Mouse (Mus musculus) skeletal muscle tissue, adult 2 months (tissue): ENCODE data around the gene Myrfl.
A peak's percentile ranks its signal among the peaks of the same experiment; 100 is the strongest.

Experiments
- DNase-seq: peaks from one replicate; pipeline ENCODE4 v3.0.0-alpha.2; 2012; ENCODE audit warnings: low read depth, low spot score

The Myrfl gene

DNA sequence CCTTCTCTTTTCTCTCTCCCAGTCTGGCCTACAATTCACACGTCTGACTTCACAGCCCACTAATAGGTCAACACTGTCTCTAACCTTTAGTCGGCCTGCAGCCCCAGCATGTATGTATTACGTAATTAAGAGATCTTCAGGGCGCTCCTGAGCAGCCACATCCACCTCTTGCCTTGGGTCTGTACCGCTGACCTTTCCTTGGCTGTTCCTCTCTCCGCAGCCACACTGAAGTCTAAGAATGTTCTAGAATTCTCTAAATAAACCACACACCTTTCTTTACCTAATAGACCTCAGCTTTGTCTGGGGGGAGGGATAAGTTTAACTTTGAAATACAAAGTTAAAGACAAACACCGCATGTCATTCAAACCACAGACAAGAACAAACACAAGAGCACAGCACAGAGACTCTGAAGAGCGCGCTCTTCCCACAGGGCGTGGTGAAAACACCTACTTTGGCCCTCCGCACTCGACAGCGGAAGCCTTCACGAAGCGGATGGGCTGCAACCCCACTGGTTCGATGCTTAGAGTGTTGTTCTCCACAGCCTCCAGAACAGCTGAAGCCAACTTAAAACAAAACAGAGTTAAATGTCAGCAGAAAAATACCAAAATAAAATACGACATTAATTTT, 17.0 kb upstream of the Myrfl start:
- DNase-seq, result no peak

DNA sequence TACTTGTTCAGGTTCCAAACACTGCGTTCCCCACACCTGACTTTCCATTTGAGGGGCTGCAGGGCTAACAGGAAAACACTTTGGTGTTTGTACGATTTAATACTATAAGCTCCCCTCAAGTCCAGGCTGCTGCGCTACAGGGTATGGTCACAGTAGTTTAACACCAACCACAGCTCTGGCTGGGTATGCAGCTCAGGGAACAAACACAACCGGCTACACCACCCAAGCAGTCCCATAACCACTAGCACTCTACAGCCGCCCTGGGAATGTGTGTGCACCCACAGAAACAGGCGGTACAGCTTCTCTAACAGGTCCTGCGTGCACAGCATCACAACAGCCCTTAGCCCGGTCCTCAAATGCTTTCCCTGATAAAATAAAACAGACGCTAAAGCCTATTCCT, 16.1 kb upstream of the Myrfl start:
- no peak for DNase-seq

DNA sequence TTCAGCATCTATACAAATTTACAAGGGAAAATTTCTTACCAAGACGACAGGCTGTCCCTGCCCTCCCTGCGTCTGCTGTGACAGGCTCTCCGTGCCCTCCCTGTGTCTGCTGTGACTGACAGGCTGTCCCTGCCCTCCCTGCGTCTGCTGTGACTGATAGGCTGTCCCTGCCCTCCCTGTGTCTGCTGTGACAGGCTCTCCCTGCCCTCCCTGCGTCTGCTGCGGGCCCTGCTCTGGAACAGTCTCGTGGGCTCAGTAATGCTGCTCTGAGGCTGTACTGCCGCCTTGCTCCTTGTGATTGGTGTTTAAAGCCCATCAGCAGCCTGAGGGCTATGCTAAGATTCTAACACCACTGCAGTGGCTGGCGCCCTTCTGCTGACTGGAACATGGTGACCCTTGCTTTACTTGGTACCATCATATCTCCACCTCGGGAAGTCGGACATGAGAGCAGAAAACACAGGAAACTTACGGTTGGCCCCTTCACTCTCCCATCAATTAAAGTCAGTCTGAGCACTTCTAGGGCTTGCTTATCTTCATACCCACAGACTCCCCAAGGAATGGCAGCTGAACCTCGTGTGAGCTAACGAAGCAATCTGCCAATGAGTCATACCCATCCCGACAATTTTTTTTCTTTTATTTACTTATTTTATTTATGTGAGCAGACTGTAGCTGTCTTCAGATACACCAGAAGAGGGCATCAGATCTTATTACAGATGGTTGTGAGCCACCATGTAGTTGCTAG, 12.4 kb upstream of the Myrfl start:
- no peak for DNase-seq

DNA sequence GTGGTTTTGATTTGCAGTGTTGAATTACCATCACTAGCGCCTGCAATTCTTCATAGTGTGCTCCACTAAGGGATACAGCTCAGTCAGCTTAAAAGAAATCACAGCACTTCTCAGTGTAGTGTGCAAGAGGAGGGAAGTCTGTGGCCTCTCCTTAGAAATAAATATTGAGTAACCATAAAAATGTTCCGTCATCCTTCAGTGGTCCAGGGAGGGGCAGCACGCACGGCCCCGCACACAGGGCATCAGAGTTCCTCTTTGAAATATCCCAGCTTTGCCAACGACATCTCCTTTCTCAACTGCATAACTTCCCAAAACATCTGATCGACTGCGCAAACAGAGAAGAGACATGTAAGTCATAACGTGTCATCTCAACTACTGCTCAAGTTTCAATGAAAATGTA, 10.1 kb upstream of the Myrfl start:
- no peak for DNase-seq

DNA sequence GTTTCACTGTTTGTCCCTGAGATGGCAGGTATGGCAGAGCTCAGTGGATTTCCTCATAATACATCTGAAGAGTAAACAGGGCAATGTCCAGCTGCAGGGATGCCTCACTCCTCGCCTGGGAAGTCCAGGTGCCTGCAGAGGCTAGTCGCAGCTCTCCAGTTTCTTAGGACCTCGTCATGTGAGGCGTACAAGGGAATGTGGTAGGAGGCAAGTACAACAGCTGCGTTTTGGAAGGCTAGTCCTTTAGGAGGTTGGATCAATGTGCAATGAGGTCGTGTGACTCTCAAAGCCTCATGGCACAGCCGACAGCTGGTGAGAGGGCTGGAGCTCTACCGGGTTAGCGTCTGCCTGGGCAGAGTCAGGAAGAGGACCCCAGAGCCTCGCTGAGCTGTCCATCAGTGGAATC, 7.8 kb upstream of the Myrfl start:
- DNase-seq, result no peak

DNA sequence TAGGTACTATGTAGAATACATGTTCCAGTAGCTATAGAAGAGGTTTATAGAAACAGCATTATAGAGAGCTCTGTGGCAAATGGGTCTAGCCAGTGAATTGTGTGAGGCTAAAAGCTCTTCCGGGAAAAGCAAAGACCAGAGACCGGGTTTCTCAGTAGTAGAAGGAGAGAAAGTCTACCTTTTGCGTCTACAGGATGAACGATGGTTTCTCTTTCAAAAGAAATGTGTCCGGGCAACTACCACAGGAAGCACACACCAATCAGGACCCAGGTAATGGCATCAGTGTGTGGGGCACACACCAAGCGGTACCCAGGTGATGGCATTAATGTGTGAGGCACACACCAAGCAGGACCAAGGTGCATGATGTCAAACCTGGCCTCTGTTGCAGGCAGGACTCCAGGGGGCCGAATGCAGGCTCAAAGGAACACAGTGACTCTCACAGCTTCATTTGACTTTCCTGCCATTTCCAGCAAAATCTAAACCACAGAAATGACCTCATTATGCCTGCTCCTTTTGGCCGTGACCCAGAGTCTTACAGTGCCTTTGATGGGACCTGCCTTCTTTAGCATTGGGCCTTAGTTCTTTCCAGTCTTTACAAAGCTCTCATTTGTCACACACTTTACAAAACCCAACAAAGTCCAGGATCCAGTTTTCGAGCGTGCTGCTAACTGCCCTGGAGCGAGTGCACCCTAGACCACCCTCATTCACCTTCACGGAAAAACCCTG, 1.4 kb downstream of the Myrfl start:
- DNase-seq, result no peak

DNA sequence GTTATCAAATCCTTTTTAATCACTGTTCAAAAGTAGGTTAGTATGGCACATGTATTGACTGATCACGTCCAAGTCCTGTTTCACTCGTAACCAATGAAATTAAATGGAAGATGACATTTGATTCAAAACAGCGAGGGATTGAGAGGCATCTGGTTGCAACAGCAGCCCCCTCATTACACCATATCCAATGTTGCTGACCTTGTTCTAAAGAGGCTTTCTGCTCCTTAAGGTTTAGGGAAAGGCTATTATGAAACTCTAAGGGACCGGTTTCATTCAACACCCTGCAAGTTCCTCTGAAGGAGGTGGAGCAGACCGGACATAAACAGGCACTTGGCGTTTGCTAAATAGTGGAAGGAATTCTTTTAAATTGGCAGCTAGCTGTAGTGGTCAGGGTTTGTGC, 2.2 kb downstream of the Myrfl start:
- DNase-seq, result no peak

DNA sequence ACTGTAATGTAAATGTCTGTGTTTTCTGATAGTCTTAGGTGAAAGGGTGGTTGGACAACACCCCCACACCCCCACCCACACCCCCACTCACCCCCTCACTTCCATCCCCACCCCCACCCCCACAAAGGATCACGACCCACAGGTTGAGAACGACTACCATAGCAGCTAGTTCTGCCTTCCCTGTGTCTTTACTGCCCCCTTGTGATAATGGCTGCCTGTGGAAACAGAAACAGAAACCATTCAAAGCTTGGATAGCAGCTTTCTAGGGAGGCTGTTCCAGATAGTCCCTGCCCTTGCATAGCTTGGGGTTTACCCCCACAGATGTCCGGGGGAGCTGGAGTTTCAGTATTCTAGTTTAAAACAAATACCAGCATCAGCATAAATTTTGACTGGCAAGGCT, 3.0 kb downstream of the Myrfl start:
- DNase-seq, result no peak

DNA sequence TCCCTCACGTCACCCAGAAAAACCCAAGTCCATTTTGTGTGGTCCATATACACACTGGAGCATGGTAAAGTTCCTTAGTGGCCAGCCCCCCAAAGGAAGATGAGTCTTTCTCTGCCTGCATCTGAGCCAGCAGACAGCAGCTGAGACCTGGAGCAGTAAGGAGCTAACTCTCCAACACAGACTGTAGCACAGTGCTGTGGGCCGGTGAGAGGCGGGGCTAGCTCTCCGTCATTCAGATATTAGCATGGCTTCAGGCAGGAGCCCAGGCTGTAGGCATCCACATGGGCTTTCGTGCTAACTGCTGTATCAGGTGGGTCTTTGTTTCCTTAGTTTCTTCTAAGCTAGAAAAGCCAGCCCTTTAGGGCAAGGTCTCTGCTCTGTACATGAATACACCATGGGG, 6.1 kb downstream of the Myrfl start:
- no peak for DNase-seq

DNA sequence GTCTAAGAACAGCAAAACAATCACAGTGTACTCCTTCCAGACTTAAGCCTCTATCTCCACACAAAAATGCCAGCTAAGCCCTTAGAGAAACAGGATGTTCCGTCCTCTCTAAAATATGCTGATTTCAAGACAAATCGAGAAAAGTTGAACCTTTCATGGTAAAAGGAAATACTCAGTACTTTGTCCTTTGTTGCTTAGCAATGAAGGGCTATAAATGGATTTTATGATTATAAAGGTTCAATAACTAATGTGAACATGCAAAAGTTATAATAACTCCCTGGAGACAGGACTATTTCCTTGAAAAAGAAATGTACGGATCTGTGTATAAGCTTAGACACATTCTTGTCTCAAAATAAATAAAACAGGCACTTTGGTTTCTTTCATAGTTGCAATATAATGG, 12.2 kb downstream of the Myrfl start:
- DNase-seq, result no peak

DNA sequence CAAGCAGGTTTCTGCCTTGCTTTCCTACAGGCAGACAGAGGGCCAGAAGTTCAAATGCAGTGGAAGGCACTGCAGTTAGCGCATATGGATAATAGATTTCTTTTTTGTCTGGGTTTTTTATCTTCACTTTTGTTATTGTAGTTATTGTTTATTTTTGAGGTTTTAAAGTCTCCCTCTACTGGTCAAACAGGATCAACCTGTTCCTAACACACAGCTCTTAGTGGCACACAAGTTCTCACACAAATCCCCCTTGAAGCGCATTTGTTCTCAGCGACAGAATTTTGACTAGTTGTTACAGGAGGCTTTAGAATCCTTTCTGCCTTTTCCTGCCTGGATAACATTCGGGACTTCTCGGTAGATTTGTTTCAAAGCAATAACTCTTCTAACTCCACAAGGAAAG, 13.2 kb downstream of the Myrfl start:
- no peak for DNase-seq

DNA sequence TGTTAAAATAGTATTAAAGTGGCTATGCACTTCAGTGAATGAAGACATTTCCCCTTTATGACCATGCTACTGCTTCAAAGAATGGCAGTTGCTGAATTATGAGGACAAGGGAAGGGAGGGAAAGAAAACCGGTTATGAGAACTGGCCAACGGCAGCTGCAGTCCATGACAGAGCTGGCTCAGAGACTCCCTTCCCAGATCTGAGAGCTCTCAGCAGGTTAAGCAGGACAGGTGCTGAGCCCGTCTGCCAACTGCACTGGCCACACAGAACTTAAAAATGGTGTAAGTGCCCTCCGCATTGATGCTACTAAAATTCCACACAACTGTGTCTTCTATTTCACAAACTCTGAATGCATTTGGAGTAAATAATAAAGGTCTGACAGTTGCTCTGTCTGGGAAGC, 19.3 kb downstream of the Myrfl start:
- DNase-seq, result no peak

DNA sequence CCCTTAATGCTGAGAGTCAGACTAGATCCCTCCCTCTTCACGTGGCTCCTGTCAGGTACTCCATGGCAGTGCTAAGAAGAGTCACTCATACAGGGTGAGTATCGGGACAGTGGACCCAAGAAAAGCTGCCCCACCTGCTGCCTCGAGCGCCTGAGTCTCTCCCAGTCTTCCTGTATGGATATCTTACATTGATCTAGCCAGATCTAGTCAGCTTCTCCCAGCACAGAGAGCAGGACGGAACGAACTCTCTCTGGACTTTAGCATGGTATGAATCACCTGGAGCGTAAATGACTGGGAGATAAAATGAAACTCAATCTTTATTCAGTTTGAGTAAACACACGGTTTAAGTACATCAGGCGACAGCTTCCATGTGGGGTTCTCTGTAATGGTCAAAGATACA, 22.2 kb downstream of the Myrfl start:
- no peak for DNase-seq

DNA sequence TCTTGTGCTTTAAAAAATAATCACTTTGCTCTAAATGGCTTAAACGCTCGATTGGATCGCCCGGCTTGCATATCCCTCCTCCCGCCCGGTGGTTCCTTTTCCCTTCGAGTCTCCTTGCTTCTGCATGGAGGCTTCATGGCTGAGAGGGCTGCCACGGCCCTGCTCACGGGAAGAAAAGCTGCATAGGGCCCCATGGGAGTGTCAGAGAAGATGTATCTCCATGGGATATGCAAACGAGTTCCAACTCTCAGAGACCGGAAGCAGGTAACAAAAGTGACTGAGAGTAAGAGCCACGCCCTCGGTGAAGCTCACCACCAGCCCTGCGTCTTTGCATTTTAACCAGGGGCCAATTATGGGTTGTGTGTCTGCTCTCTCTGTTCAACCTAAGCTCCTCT, 24.7 kb downstream of the Myrfl start:
- no peak for DNase-seq

DNA sequence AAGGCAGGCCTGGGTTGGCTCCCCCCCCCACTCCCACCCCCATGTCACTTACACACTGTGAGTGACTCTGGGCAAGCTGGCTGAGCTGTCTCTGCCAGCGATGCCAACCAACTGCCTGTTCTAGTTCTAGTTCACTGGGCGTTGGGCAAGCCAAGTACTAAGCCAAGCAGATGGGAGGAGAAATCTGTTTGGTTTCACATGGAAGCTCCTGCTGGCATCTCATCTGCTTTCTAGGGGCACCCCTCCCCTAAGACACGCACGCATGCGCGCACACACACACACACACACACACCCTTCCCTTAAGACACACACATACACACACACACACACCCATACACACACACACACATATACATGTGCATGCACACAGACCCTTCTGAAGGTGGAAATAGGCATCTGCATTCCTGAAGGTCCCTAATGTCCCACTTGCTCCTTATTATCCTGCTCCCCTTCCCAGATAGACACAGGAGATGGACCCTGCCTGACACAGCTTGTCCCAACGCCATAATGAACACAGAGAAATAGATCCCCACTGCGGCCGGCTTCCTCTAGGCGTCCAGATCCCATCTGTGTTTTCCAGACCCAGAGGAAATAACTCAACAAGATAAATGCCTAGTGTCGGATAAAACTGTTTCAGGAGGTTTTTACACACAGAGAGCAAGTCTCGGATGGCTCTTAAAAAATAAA, 25.2 kb downstream of the Myrfl start:
- no peak for DNase-seq

DNA sequence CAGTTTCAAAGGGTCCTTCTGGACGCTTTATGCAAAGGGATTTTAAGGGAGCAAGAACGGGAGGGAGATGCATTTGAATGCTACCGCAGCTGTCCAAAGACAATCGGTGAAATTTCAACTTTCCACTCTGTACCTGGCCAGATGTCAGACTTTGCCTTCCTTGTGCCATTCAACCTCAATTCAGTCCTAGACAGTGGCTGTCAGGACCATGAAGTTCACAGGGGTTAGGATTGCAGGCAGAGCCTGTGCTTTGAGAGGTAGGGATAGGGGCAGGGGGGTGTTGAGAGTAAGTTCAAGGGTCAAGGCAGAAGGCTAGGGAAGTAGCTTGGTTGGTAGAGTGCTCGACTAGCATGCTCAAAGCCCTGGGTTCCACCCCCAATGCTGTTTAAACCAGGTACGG, 25.9 kb downstream of the Myrfl start:
- DNase-seq, result no peak

DNA sequence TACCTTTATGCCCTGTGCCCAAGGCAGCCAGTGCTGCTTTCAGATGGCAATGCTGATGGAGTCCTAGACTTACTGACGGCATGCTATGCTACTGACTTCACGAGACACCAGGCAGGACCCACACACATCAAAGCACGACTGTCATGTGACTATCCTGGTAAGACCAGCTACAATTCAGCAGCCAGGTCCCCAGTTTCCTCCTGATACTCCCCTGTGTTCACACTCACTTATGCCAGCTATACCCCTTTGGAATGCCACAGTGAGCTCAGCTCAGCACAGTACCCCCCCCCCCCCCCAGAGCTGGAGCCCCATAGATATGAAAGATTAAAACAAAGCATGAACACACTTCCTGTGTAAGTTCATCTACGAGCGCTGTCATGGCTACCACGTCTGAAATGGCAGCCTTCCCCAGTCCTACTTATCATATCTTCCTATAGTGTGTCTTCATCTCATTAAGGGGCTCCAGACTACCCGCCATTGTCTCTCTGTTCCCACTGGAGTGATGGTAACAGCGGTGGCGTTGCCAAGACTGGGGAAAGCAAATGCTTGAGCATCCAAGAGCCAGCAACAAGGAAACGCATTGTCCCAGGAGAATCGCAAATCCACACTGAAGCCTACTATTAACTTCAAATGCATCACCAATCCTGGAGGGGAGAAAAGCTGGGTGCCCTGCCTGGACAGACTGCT, 43.4 kb downstream of the Myrfl start:
- no peak for DNase-seq

DNA sequence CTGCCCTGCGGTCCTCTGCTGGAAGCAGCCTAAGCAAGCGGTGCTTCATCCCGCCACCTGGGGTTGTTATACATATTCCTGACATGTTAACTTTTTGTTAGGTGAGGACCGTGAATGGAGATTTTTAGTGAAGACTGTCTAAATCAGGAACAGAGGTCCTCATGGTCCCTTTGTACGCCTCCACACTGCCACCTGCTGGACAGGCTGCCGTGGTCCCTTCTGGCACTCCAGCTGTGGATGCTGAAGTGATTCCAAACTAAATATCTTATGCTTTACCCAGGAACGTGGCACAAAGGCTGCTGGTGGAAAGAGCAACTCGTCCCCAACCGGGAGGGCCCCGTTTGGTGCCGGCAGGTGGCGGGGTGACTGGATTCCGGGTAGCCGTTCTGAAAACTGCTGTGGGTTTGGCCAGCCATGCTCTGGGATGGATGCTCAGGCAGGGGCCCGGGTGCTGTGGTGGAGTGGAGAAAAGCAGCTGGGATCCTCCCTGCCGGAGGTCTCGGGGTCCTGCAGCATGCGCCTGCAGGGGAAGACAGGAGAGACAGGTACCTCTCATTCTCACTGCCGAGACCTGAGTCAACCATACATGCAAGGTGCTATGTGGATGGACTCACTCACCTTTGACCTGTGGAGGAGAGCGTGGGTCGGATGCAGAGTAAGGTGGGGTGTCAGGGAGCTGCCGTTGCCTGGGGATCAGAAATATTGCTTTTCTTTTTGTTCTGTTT, 47.8 kb downstream of the Myrfl start:
- peak; percentile 35 for DNase-seq

DNA sequence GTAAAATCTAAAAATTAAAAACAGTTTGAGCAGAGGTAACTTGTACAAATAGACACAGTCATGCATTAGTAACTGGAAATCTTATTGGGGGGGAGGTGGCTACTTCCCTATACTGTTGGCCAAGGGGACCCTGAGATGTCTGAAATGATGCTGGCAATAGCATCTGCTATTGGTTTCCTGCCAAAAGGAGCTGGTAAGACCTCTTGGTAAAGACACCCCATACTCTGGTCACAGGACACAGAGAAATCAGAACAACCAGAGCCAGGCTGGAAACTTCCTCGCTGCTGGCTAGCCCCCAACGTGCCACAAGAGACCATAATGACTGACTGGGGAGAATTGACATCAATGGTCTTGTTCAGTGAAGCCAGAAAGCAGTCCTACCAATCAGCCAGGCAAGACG, 55.2 kb downstream of the Myrfl start:
- DNase-seq, result no peak

DNA sequence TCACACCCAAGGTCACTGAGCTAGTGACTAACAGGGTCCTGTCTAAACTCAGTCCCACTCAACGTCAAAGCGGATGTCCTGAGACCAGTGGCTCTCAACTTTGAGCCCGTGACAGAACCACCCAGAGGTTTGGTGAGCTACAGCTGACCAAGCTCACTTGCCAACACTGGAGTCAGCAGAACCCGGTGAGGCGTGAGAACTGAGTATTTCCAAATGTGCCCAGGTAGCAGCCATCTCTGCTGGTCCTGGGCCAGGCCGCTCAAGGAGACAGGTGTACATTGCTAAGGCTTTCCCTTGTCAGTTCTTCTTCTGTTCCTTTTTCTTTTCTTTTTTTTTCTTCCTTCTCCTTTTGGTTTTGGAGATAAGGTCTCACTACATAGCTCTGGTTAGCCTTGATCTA, 66.0 kb downstream of the Myrfl start:
- DNase-seq, result no peak

DNA sequence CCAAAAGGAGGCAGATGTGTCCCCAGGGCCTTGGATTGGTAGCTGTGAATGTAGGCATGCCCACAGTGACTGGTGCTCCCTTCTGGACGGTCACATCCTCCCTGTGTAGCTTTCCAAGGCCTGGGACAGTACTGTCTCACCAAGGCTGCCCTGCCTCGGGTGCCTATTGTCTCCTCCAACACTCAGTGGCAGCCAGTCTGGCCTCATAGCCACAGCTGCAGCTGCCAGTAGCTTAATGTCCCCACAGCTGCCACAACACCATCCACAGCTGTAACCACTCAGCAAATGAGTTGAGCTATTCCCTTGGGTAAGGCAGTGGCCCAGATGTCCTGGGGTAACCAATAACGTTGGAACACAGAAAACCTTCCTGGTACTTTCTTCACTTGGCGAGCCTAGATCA, 68.6 kb downstream of the Myrfl start:
- DNase-seq, result no peak
